Comparison of ENCODE assay signal across 25 mouse cellular contexts in the genomic region with DNA sequence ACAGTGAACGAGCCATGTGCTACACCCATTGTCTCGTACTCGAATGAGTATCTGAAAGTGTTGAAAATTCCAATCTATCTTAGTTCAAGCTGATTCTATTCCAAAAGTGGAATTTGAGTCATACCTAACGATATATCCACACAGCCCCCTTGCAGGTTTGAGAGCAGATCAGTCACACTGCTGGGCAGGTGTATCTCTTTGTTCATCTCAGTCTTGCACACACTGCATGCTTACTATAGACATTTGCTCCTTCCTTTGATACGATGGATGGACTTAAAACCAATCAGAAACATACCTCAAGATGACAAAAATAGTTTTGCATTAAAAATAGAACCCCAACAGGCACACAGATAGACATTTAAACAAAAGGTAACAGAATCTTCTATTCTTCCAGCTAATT.
DNase-seq lines count a peak whose midpoint lies in the region; ATAC-seq lines count a peak whose summit lies in the region.
"Had no signal": no experiment of that assay in that cellular context is flagged by ENCODE, and none has a peak within 500 bp of the region (broad histone marks: within the 10 kb centered on the region; RNA-seq: fewer than 3 reads in every experiment).

No protein-coding gene starts in this region.

- H3K4me2 ChIP-seq in hindbrain, embryonic 16.5 days (ENCODE audit: low read length): no peak overlapping the region
- H3K4me2 ChIP-seq in hindbrain, embryonic 13.5 days: no peak overlapping the region
- no peak overlapping the region for H3K4me2 ChIP-seq in forebrain, embryonic 15.5 days (replicated peaks)
- no peak overlapping the region for H3K4me2 ChIP-seq in midbrain, embryonic 16.5 days (ENCODE audit: low read length)
- H3K4me2 ChIP-seq: heart, embryonic 11.5 days; kidney, embryonic 15.5 days; liver, embryonic 12.5 days had no signal

- H3K9ac ChIP-seq in hindbrain, embryonic 16.5 days (ENCODE audit: low read depth, low read length): no peak overlapping the region
- no peak overlapping the region for H3K9ac ChIP-seq in hindbrain, embryonic 13.5 days
- no peak overlapping the region for H3K9ac ChIP-seq in forebrain, embryonic 15.5 days (replicated peaks)
- H3K9ac ChIP-seq in midbrain, embryonic 16.5 days (ENCODE audit: low read depth, low read length): no peak overlapping the region
- H3K9ac ChIP-seq: kidney, embryonic 15.5 days; liver, embryonic 12.5 days; liver, postnatal 0 days had no signal

- no peak overlapping the region for H3K4me3 ChIP-seq in hindbrain, embryonic 16.5 days (ENCODE audit: low read length)
- H3K4me3 ChIP-seq in hindbrain, embryonic 13.5 days: no peak overlapping the region
- H3K4me3 ChIP-seq in forebrain, embryonic 15.5 days: no peak overlapping the region
- H3K4me3 ChIP-seq in midbrain, embryonic 10.5 days: no peak overlapping the region
- H3K4me3 ChIP-seq in midbrain, embryonic 16.5 days (ENCODE audit: low read depth, low read length): no peak overlapping the region
- H3K4me3 ChIP-seq: gastrocnemius, adult 2 months; kidney, embryonic 15.5 days; liver, embryonic 12.5 days; megakaryocyte, embryonic 14.5 days had no signal

- WGBS in hindbrain, embryonic 16.5 days: 55% methylated on average over 5 of the region's 5 CpGs
- 58% methylated on average over 5 of the region's 5 CpGs for WGBS in hindbrain, embryonic 13.5 days
- WGBS in forebrain, embryonic 15.5 days: 73% methylated on average over 5 of the region's 5 CpGs
- 79% methylated on average over 5 of the region's 5 CpGs for WGBS in midbrain, embryonic 10.5 days
- WGBS in midbrain, embryonic 16.5 days: 53% methylated on average over 5 of the region's 5 CpGs

- H3K36me3 ChIP-seq in hindbrain, embryonic 16.5 days (ENCODE audit: control insufficient read depth, insufficient read depth, low read length): no peaks in the 10 kb centered on the region
- H3K36me3 ChIP-seq in hindbrain, embryonic 13.5 days: no peaks in the 10 kb centered on the region
- H3K36me3 ChIP-seq in forebrain, embryonic 15.5 days: no peaks in the 10 kb centered on the region
- no peaks in the 10 kb centered on the region for H3K36me3 ChIP-seq in midbrain, embryonic 10.5 days
- no peaks in the 10 kb centered on the region for H3K36me3 ChIP-seq in midbrain, embryonic 16.5 days (ENCODE audit: control insufficient read depth, insufficient read depth, low read length)
- H3K36me3 ChIP-seq: kidney, embryonic 15.5 days; liver, embryonic 12.5 days had no signal

- ATAC-seq in hindbrain, embryonic 16.5 days: no peak
- ATAC-seq in hindbrain, embryonic 13.5 days (ENCODE audit: low FRiP score): no peak
- no peak for ATAC-seq in forebrain, embryonic 15.5 days (replicated peaks)
- ATAC-seq in midbrain, embryonic 16.5 days: peak; percentile 60
- ATAC-seq in megakaryocyte progenitor cell, adult 5-6 weeks (replicated peaks; ENCODE audit: poor library complexity): no peak
- ATAC-seq: activated CD4-positive, CD25-positive, alpha-beta regulatory T cell, adult 4 months; inflammation-experienced regulatory T-cells, adult 6 months; liver, embryonic 12.5 days; liver, postnatal 0 days had no signal

- peak overlapping the region; percentile 54; the same call in 1 of the 2 replicates for H3K27ac ChIP-seq in hindbrain, embryonic 16.5 days (ENCODE audit: low read depth, low read length)
- no peak overlapping the region for H3K27ac ChIP-seq in hindbrain, embryonic 13.5 days
- H3K27ac ChIP-seq in forebrain, embryonic 15.5 days (replicated peaks): peak overlapping the region; percentile 60
- H3K27ac ChIP-seq in midbrain, embryonic 10.5 days (replicated peaks): 0 out of 2 replicates have a peak overlapping the region, but pooled peaks have one; percentile 9
- peak overlapping the region; percentile 72 for H3K27ac ChIP-seq in midbrain, embryonic 16.5 days (ENCODE audit: low read length)
- H3K27ac ChIP-seq: gastrocnemius, adult 2 months; kidney, embryonic 15.5 days; liver, embryonic 12.5 days had no signal

- H3K9me3 ChIP-seq in hindbrain, embryonic 16.5 days (ENCODE audit: control insufficient read depth, low read length): no peaks in the 10 kb centered on the region
- H3K9me3 ChIP-seq in hindbrain, embryonic 13.5 days: no peaks in the 10 kb centered on the region
- no peaks in the 10 kb centered on the region for H3K9me3 ChIP-seq in forebrain, embryonic 15.5 days
- H3K9me3 ChIP-seq in midbrain, embryonic 10.5 days (replicated peaks): no peaks in the 10 kb centered on the region
- H3K9me3 ChIP-seq in midbrain, embryonic 16.5 days (replicated peaks; ENCODE audit: control insufficient read depth, low read length, poor library complexity, severe bottlenecking): no peaks in the 10 kb centered on the region
- H3K9me3 ChIP-seq: kidney, embryonic 15.5 days; liver, embryonic 12.5 days had no signal

- H3K4me1 ChIP-seq in hindbrain, embryonic 16.5 days (ENCODE audit: control insufficient read depth, insufficient read depth, low read depth, low read length): peaks cover 22% of the 10 kb centered on the region
- H3K4me1 ChIP-seq in hindbrain, embryonic 13.5 days (replicated peaks): peaks cover 33% of the 10 kb centered on the region
- H3K4me1 ChIP-seq in forebrain, embryonic 15.5 days: peaks cover 24% of the 10 kb centered on the region
- peaks cover 32% of the 10 kb centered on the region for H3K4me1 ChIP-seq in midbrain, embryonic 10.5 days
- peaks cover 45% of the 10 kb centered on the region for H3K4me1 ChIP-seq in midbrain, embryonic 16.5 days (ENCODE audit: control insufficient read depth, insufficient read depth, low read length)
- H3K4me1 ChIP-seq: liver, embryonic 12.5 days had no signal

- no peak for DNase-seq in midbrain, embryonic 10.5 days (ENCODE audit: low spot score)
- no peak for DNase-seq in thymus, postnatal 0 days (ENCODE audit: low spot score)
- DNase-seq: B cell, adult 2 months; gastrocnemius, adult 2 months; gastrocnemius, postnatal 36 days; heart, adult 18-20 months; heart, postnatal 36 days; kidney, adult 18-20 months; kidney, postnatal 36 days; layer of hippocampus, postnatal 36 days; liver, postnatal 0 days; lung, postnatal 36 days; right cerebral cortex, postnatal 14 days; thymus, postnatal 25 days had no signal

- no peaks in the 10 kb centered on the region for H3K27me3 ChIP-seq in hindbrain, embryonic 16.5 days (replicated peaks; ENCODE audit: control insufficient read depth, insufficient read depth, low read length)
- no peaks in the 10 kb centered on the region for H3K27me3 ChIP-seq in hindbrain, embryonic 13.5 days
- no peaks in the 10 kb centered on the region for H3K27me3 ChIP-seq in forebrain, embryonic 15.5 days
- H3K27me3 ChIP-seq in midbrain, embryonic 10.5 days (ENCODE audit: low read depth, poor library complexity, severe bottlenecking): no peaks in the 10 kb centered on the region
- no peaks in the 10 kb centered on the region for H3K27me3 ChIP-seq in midbrain, embryonic 16.5 days (ENCODE audit: control insufficient read depth, insufficient read depth, low read depth, low read length)
- H3K27me3 ChIP-seq: kidney, embryonic 15.5 days; liver, embryonic 12.5 days had no signal
